ENCODE assay signal across 8 mouse cellular contexts in genomic region chr9:21411669-21412550, GRCm38 (mm10). TPM values are rescaled to one million over a fixed set of nuclear protein-coding genes. Genes with fewer than 3 reads are reported as not detected.
DNase-seq lines count a peak whose midpoint lies in the region; ATAC-seq and TF ChIP-seq lines count a peak whose summit lies in the region.

TSS of gene Qtrt1 (plus strand) at chr9:21411837.

- H3K9ac ChIP-seq in kidney, embryonic 15.5 days, result peak within 1 kb of the TSS; percentile 80

- peaks cover 27% of the 10 kb centered on the region for H3K36me3 ChIP-seq in heart, embryonic 10.5 days
- H3K36me3 ChIP-seq in kidney, embryonic 15.5 days, result peaks cover 35% of the 10 kb centered on the region

- DNase-seq in A20 (ENCODE audit: low read depth, low spot score) (peak; percentile 80), liver (peak; percentile 90)
- DNase-seq in heart, embryonic 10.5 days (ENCODE audit: low spot score), result peak; percentile 96
- DNase-seq in spleen, postnatal 4 days (ENCODE audit: low spot score in 2 of 2), result peak; percentile 84 to 89

- peak; percentile 96 for ATAC-seq in kidney, embryonic 15.5 days (replicated peaks; ENCODE audit: low FRiP score)
- peak; percentile 97 for ATAC-seq in monocyte, adult 5-6 weeks (replicated peaks; ENCODE audit: insufficient number of reproducible peaks, low FRiP score, low TSS enrichment, poor library complexity, severe bottlenecking)

- H3K9me3 ChIP-seq in heart, embryonic 10.5 days, result no peaks in the 10 kb centered on the region
- no peaks in the 10 kb centered on the region for H3K9me3 ChIP-seq in kidney, embryonic 15.5 days (replicated peaks)

- TF ChIP-seq POLR2A in bone marrow macrophage, adult 2 months (IDR thresholded peaks at IDR 0.05; ENCODE audit: borderline replicate concordance, low read depth, low read length), result no peak
- TF ChIP-seq POLR2A in embryonic fibroblast, embryonic 13.5 days (IDR thresholded peaks at IDR 0.05; ENCODE audit: low read depth, low read length), result peak; percentile 72

- peak within 1 kb of the TSS; percentile 86 for H3K4me3 ChIP-seq in bone marrow macrophage, adult 2 months (ENCODE audit: insufficient read depth, low read length)
- H3K4me3 ChIP-seq in embryonic fibroblast, embryonic 13.5 days (ENCODE audit: insufficient read depth, low read length), result peak within 1 kb of the TSS; percentile 91
- peak within 1 kb of the TSS; percentile 83 for H3K4me3 ChIP-seq in heart, embryonic 10.5 days
- H3K4me3 ChIP-seq in kidney, embryonic 15.5 days (replicated peaks), result peak within 1 kb of the TSS; percentile 88

- peaks cover 9% of the 10 kb centered on the region; the same call in 1 of the 2 replicates for H3K4me1 ChIP-seq in bone marrow macrophage, adult 2 months (ENCODE audit: control insufficient read depth, insufficient read depth, low read length)
- H3K4me1 ChIP-seq in embryonic fibroblast, embryonic 13.5 days (ENCODE audit: control insufficient read depth, insufficient read depth, low read length), result no peaks in the 10 kb centered on the region
- H3K4me1 ChIP-seq in heart, embryonic 10.5 days, result peaks cover 11% of the 10 kb centered on the region
- H3K4me1 ChIP-seq in kidney, embryonic 15.5 days, result peaks cover 18% of the 10 kb centered on the region

- no peak for TF ChIP-seq CTCF in bone marrow macrophage, adult 2 months (IDR thresholded peaks at IDR 0.05; ENCODE audit: low read depth, low read length)
- no peak for TF ChIP-seq CTCF in embryonic fibroblast, embryonic 13.5 days (IDR thresholded peaks at IDR 0.05; ENCODE audit: borderline replicate concordance, insufficient read depth, low read length)

- peak within 1 kb of the TSS; percentile 94 for H3K4me2 ChIP-seq in kidney, embryonic 15.5 days

- H3K27me3 ChIP-seq in heart, embryonic 10.5 days (ENCODE audit: insufficient read depth, poor library complexity, severe bottlenecking), result no peaks in the 10 kb centered on the region
- H3K27me3 ChIP-seq in kidney, embryonic 15.5 days, result no peaks in the 10 kb centered on the region

- WGBS in heart, embryonic 10.5 days, result 1% methylated on average over 53 of the region's 53 CpGs
- 2% methylated on average over 53 of the region's 53 CpGs for WGBS in kidney, embryonic 15.5 days

- peak within 1 kb of the TSS; percentile 61 for H3K27ac ChIP-seq in bone marrow macrophage, adult 2 months (ENCODE audit: insufficient read depth, low read depth, low read length)
- H3K27ac ChIP-seq in embryonic fibroblast, embryonic 13.5 days (ENCODE audit: insufficient read depth, low read length), result no peak within 1 kb of the TSS
- H3K27ac ChIP-seq in heart, embryonic 10.5 days, result peak within 1 kb of the TSS; percentile 89
- H3K27ac ChIP-seq in kidney, embryonic 15.5 days, result peak within 1 kb of the TSS; percentile 70

RNA-seq across cellular contexts. Expression of gene Qtrt1, which starts in this region (rescaled TPM):
- 9.9 and 14.9 TPM in 2 replicates for polyA plus RNA-seq in bone marrow macrophage, adult 2 months (2012; ENCODE audit: insufficient read depth, insufficient read length, missing spikeins)
- 30.0 and 35.8 TPM in 2 replicates for polyA plus RNA-seq in embryonic fibroblast, embryonic 13.5 days (2011; ENCODE audit: insufficient read length, low read depth, missing spikeins)
- 38.9 and 51.3 TPM in 2 replicates for polyA plus RNA-seq in heart, embryonic 10.5 days (2016; fragmentation: Nextera tagmentation; extraction: Ambion mirVana)
- polyA plus RNA-seq in kidney, embryonic 15.5 days (2015; fragmentation: Nextera tagmentation; extraction: Ambion mirVana), result 56.5 and 63.3 TPM in 2 replicates
- 7.2 to 12.8 TPM (median 7.3 TPM) in 3 replicates for total RNA-seq in monocyte, adult 5-6 weeks (2017)
